Mouse (Mus musculus) adipocyte (in vitro differentiated cells): ENCODE data around the gene Tm7sf2.

ENCODE experiments used
- DNase-seq: peaks from one replicate; pipeline ENCODE4 v3.0.0-alpha.2; 2016; ENCODE audit warnings: low spot score

The Tm7sf2 gene

DNA sequence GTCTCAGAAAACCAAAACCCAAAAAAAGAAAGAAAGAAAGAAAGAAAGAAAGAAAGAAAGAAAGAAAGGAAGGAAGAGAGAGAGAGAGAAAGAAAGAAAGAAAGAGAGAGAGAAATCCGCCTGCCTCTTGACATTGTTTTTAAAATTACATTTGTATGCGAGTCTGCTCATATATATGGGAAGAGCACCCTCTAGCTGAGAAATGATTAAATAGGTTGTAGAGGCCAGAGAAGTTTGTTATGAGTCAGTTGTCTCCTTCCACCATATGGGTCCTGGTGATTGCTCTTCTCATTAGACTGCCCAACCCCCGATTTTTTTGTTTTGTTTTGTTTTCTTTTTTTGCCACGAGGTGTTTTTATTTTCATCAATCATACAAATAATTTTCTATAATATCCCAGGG is 24.1 kb downstream of the Tm7sf2 start:
- DNase-seq, result peak; percentile 82

DNA sequence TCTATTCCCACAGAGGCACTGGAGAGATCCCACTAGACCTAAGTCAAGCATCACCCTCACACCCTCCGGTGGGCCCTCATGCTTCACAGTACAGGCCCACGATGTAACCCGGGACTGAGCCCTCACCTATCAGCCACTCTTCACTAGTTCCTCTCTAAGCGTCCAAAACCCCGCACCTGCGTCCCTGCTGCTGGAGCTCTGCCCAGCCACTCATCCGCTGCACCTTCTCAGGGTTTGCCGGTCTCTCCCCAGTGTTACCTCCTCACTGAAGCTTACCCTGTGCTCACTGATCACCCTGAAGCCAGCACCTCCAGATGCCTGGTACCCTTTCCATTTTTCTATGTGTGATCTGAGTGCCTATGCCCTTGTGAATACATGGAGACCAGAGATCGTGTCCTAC is 25.9 kb downstream of the Tm7sf2 start:
- DNase-seq, result no peak

- DNase-seq, result no peak
Observed at GRCm38 (mm10) chr19:6040002-6040401, 28.2 kb downstream of the Tm7sf2 start.

DNA sequence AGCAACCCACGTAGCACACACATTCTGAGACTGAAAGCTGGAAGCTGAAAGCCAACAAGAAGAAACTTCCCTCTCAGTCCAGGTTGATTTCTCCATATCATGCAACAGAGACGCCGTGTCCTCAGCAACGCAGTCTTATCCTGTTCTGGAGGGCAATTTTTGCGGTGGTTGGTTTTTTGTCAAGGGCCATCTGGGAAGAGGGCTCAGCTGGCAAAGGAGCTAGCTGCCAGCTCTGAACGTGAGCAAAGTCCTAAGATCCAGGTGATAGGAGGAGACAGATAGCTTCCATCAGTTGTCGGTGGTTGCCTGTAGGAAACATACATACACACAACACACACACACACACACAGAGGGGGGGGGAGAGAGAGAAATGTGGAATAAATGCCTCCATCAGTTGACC is 29.8 kb downstream of the Tm7sf2 start:
- no peak for DNase-seq

DNA sequence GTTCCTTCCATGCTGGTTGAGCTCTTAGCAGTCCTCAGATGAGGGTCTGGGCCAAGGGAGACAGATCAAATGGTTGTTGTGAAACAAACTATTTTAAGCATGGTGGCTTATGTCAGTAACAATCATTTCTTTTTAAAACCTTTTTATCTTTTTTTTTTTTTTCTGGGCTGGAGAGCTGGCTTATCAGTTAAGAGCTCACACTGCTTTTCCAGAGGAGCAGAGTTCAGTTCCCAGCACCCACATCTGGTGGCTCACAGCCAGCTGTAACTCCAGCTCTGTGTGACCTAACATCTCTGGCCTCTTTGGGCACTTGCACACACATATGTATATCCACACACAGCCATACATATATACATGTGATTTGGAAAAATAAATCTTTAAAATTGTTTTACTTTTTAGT is 30.5 kb downstream of the Tm7sf2 start:
- no peak for DNase-seq

- peak; percentile 63 for DNase-seq
Observed at GRCm38 (mm10) chr19:6035966-6036585, 32.1 kb downstream of the Tm7sf2 start.

DNA sequence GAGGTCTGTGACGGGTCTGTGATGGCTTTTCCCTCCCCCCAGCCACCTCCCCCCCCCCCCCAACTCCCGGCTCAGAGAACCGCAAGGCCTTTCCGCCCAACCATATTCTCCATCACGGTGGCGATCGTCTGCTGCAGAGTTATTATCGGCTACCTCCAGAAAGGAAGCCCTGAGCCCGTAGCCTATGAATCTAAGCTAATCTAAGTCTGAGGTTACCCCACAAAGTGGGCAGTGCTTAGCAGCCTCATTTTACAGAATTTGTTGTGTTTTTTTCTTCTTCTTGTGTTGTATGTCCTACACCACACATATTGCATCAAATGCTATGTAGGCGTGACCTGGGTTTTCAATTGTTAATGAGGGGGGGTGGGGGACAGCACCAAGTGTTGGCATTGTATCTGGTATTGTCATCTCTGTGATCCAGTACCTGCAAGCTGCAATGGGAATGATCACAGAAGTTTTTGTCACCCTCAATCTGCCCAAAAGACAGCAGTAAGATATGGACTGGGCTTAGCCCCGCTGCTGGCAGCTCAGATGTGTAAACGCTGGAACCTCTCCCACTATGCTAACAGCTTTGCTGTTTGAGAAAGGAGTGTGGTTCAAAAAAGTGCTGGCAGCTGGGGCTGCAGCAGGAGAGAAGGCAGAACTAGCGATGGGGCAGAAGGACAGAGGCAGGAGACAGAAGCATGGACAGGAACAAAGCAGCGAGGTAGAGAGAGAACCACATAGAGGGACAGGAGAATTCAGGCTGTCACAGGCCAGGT is 37.5 kb downstream of the Tm7sf2 start:
- DNase-seq, result peak; percentile 81

GRCm38 (mm10) chr19:6029426-6029825 is 38.7 kb downstream of the Tm7sf2 start:
- DNase-seq, result no peak

GRCm38 (mm10) chr19:6028991-6029390 is 39.2 kb downstream of the Tm7sf2 start:
- peak; percentile 79 for DNase-seq

DNA sequence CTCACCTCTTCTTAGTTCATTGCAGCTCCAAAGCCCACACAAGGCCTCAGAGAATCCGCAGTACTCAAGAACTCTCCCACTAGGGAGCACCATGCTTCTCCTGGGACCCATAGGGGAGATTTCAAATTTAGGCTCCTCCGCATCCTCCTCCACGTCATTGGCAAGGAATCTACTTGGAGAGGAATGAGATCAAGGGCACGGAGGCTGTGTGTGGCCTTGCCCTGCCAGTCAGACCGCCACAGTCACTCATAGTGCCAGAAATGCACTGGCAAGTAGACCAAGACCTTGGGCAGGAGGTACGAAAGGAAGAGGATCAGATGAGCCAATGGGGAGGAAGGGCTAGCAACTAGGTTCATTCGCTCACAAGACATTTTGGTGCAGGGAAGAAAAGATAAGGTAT is 44.2 kb downstream of the Tm7sf2 start:
- DNase-seq, result no peak

GRCm38 (mm10) chr19:6023059-6023458 is 45.1 kb downstream of the Tm7sf2 start:
- DNase-seq, result no peak

DNA sequence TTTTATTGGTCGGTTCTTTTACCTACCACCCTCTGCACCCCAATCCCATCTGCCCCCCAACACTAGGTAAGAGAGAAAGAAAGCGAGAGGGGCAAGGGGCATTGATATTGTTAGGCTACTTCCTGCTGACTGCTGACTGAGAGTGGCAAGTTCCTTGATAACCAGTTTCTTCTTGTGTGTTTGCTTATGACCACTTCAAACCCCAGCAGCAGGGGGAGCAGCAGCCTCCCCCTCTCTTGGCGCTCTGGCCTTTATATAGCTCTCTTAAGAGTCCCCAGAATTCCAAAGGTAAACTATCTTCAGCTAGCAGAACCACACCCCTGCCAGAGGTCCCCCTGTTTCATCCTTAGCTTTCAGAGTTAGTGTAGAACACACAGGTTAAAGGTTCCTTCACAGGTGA is 47.9 kb downstream of the Tm7sf2 start:
- DNase-seq, result no peak

DNA sequence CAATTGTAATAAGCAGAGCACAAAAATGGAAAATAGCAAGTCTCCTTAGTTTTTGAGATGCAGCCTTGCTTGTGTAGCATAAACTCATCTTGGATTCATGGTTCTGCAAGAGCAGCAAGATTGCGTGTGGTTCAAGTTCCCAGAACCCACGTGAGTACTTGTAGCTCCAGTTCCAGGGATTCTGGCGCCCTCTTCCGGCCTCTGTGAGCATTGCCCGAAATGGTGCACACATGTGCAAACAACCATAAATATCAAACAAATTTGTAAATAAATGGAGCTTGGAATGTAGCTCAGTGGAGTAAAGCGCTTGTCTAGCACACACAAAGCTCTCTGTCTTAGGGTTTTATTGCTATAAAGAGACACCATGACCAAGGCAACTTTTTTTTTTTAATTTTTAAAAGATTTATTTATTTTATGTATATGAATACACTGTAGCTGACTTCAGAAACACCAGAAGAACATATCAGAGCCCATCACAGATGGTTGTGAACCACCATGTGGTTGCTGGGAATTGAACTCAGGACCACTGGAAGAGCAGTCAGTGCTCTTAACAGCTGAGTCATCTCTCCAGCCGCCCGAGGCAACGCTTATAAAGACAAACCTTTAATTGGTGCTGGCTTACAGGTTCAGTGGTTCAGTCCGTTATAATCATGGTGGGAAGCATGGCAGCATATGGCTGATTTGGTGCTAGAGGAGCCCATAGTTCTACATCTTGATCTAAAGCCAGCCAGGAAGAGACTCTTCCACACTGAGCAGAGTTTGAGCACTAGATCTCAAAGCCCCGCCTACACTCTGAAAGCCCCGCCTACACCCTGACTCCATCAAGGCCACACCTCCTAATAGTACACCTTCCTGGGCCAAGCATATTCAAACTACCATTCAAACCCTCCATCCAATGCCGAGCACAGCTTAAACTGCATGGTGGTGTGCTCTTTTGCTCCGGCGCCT is 49.8 kb downstream of the Tm7sf2 start:
- peak; percentile 94 for DNase-seq

GRCm38 (mm10) chr19:6016532-6016931 is 51.6 kb downstream of the Tm7sf2 start:
- DNase-seq, result peak; percentile 57

DNA sequence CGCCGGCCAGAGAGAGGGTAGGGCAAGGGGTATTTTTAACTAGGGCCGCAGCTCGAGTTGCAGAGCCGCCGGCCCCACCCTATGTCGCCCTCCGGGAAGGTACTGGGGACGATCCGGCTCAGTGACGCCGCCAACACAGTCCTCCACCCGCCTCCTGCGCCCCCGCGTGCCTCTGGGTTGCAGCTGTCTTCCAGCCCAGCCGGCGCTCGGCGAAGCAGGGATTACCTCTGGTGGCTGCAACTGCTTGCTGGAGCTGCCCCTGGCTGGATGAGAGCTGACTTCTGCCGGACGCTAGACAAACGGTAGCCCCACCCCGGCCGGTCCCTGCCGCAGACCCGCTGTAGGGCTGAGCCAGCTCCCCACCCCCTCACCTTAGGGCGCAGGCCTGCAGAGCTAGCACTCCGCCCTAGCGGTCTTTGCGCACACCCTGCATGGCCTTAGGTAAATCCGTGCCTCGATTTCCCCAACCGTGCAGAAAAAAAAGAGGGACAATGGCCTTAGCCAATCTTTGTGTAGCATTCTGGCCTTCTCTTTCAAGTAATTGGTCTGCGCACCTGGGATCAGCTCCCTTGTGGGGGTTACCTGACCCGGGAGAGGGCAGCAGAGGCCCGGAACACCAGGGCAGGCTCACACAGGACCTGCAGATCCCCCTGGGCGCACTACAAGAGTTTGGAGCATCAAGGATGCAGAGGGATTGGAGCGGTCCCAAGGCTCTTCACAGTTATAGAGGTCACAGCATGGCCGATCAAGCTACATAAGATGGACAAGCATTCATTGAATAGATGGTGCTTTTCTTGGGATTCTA is 52.5 kb downstream of the Tm7sf2 start, which contains the start of gene Capn1:
Gene Capn1, minus strand, starts transcription at position 387 of the 805 bp plus-strand sequence.
- no peak for DNase-seq

- DNase-seq, result peak; percentile 78
Observed at GRCm38 (mm10) chr19:6014991-6015510, 53.1 kb downstream of the Tm7sf2 start.

DNA sequence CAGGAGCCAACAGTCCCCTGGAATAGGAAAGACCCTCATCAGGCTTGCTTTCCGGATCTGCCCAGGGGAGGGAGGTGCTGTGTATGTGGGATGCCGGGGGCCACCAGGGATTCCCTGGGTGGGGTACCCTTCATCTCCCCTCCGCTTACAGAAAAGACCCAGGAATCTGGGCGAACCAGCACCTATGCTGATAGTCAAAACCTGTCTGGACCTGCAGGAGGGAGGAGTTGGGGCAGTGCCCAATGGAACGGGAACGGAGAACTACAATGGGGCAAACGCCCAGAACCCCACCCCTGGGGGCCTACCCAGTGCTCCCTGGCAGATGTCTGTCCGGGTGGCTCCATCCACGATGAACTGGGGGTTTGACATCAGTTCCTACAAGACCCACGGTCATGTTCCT is 54.5 kb downstream of the Tm7sf2 start:
- no peak for DNase-seq
